In the genomic region with DNA sequence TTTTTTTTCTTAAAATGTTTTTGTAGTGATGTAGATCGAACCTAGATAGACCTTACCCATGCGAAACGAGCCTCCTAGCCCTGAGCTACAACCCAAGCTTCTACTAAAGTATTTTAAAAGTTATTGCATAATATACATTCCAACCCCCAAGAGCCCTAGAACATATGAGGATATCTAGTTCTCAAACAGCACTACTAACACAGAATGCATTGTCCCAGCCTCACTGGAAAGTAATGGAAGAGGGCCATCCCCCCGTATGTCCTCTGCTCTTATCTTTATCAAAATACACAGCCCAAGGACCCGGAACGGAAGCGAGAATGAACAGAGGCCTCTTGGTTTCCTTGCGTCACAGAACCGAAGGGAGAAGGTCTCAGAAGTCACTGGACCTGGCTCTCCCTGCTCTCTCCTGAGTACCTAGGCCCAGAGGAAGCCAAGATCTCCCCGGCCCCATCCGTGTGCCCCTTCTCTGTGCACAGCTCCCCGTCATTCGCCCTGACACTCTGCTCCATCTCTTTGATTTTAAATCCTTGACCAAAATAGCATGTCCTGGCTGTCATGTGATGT, we compare ENCODE assay signal across 25 mouse cellular contexts.
DNase-seq lines count a peak whose midpoint lies in the region; ATAC-seq and TF ChIP-seq lines count a peak whose summit lies in the region.
"Had no signal": no experiment of that assay in that cellular context is flagged by ENCODE, and none has a peak within 500 bp of the region (broad histone marks: within the 10 kb centered on the region; RNA-seq: fewer than 3 reads in every experiment).

No protein-coding gene starts in this region.

- 37% methylated on average over 13 of the region's 13 CpGs for WGBS in heart, embryonic 11.5 days (ENCODE audit: insufficient replicate concordance)
- WGBS in heart, adult 2 months = 42% methylated on average over 13 of the region's 13 CpGs
- 44% methylated on average over 13 of the region's 13 CpGs for WGBS in liver, postnatal 0 days (ENCODE audit: insufficient replicate concordance)
- 60% methylated on average over 13 of the region's 13 CpGs for WGBS in liver, embryonic 11.5 days

- no peaks in the 10 kb centered on the region for H3K9me3 ChIP-seq in heart, embryonic 11.5 days (replicated peaks; ENCODE audit: control insufficient read depth, low read length)
- H3K9me3 ChIP-seq in liver, postnatal 0 days (ENCODE audit: low read length) = no peaks in the 10 kb centered on the region
- no peaks in the 10 kb centered on the region for H3K9me3 ChIP-seq in liver, embryonic 11.5 days (ENCODE audit: control insufficient read depth, low read length)
- H3K9me3 ChIP-seq: embryonic facial prominence, embryonic 10.5 days; forebrain, embryonic 15.5 days; hindbrain, embryonic 10.5 days; intestine, embryonic 15.5 days; midbrain, embryonic 13.5 days had no signal

- intact Hi-C loops in heart, adult 2 months (cut with DNase I) = no loop called here

- no peak for ATAC-seq in heart, embryonic 11.5 days (replicated peaks; ENCODE audit: insufficient number of reproducible peaks, low FRiP score, low TSS enrichment)
- no peak for ATAC-seq in liver, postnatal 0 days
- ATAC-seq in liver, embryonic 11.5 days (replicated peaks; ENCODE audit: low FRiP score) = no peak
- ATAC-seq: CD4-positive, CD25-positive, alpha-beta regulatory T cell, adult 4 months; forebrain, embryonic 15.5 days; hindbrain, embryonic 16.5 days; intestine, embryonic 15.5 days; midbrain, embryonic 13.5 days had no signal

- H3K27me3 ChIP-seq in heart, embryonic 11.5 days (ENCODE audit: control insufficient read depth, insufficient read depth, low read length) = no peaks in the 10 kb centered on the region
- H3K27me3 ChIP-seq in heart, adult 2 months (ENCODE audit: control insufficient read depth, insufficient read depth, low read length) = no peaks in the 10 kb centered on the region
- no peaks in the 10 kb centered on the region for H3K27me3 ChIP-seq in liver, postnatal 0 days (ENCODE audit: insufficient read depth, low read length)
- H3K27me3 ChIP-seq in liver, embryonic 11.5 days (replicated peaks; ENCODE audit: control insufficient read depth, insufficient read depth, low read length) = no peaks in the 10 kb centered on the region
- no peaks in the 10 kb centered on the region for H3K27me3 ChIP-seq in testis, adult 2 months (ENCODE audit: control insufficient read depth, insufficient read depth, low read length)
- H3K27me3 ChIP-seq: forebrain, embryonic 15.5 days; intestine, embryonic 15.5 days had no signal

- no peak for TF ChIP-seq POLR2A in heart, adult 2 months (IDR thresholded peaks at IDR 0.05; ENCODE audit: insufficient read depth, low read depth, low read length)
- TF ChIP-seq POLR2A in testis, adult 2 months (IDR thresholded peaks at IDR 0.05; ENCODE audit: control insufficient read depth, low read depth, low read length) = no peak

- H3K4me1 ChIP-seq in heart, embryonic 11.5 days (ENCODE audit: control insufficient read depth, insufficient read depth, low read length) = peaks cover 11% of the 10 kb centered on the region
- H3K4me1 ChIP-seq in heart, adult 2 months (ENCODE audit: control insufficient read depth, insufficient read depth, low read length) = peaks cover 1% of the 10 kb centered on the region; the same call in 1 of the 2 replicates
- no peaks in the 10 kb centered on the region for H3K4me1 ChIP-seq in liver, postnatal 0 days (ENCODE audit: insufficient read depth)
- peaks cover 3% of the 10 kb centered on the region; the same call in 1 of the 2 replicates for H3K4me1 ChIP-seq in liver, embryonic 11.5 days (replicated peaks; ENCODE audit: control insufficient read depth, insufficient read depth, low read length)
- peaks cover 2% of the 10 kb centered on the region; the same call in 1 of the 2 replicates for H3K4me1 ChIP-seq in testis, adult 2 months (ENCODE audit: control insufficient read depth, insufficient read depth, low read length)
- H3K4me1 ChIP-seq: intestine, embryonic 15.5 days; midbrain, embryonic 13.5 days had no signal

- peak overlapping the region; percentile 27; the same call in 1 of the 2 replicates for H3K4me2 ChIP-seq in heart, embryonic 11.5 days
- no peak overlapping the region for H3K4me2 ChIP-seq in liver, postnatal 0 days (ENCODE audit: low read depth, low read length)
- H3K4me2 ChIP-seq in liver, embryonic 11.5 days = no peak overlapping the region
- H3K4me2 ChIP-seq: forebrain, embryonic 15.5 days; intestine, embryonic 15.5 days; midbrain, embryonic 13.5 days had no signal

- H3K4me3 ChIP-seq in heart, embryonic 11.5 days (ENCODE audit: low read depth, low read length) = no peak overlapping the region
- no peak overlapping the region for H3K4me3 ChIP-seq in heart, adult 2 months
- H3K4me3 ChIP-seq in liver, postnatal 0 days (ENCODE audit: low read depth, low read length) = no peak overlapping the region
- no peak overlapping the region for H3K4me3 ChIP-seq in liver, embryonic 11.5 days (ENCODE audit: low read depth, low read length)
- H3K4me3 ChIP-seq in testis, adult 2 months (ENCODE audit: control insufficient read depth, low read depth, low read length) = no peak overlapping the region
- H3K4me3 ChIP-seq: embryonic facial prominence, embryonic 10.5 days; forebrain, embryonic 15.5 days; hindbrain, embryonic 10.5 days; intestine, embryonic 15.5 days; megakaryocyte, embryonic 14.5 days; midbrain, embryonic 13.5 days had no signal

- no peaks in the 10 kb centered on the region for H3K36me3 ChIP-seq in heart, embryonic 11.5 days (ENCODE audit: control insufficient read depth, insufficient read depth, low read length)
- H3K36me3 ChIP-seq in heart, adult 2 months (ENCODE audit: control insufficient read depth, insufficient read depth, low read length) = no peaks in the 10 kb centered on the region
- H3K36me3 ChIP-seq in liver, postnatal 0 days (replicated peaks; ENCODE audit: insufficient read depth, low read length) = no peaks in the 10 kb centered on the region
- no peaks in the 10 kb centered on the region for H3K36me3 ChIP-seq in liver, embryonic 11.5 days (ENCODE audit: control insufficient read depth, insufficient read depth, low read length)
- H3K36me3 ChIP-seq in testis, adult 2 months (ENCODE audit: control insufficient read depth, insufficient read depth, low read length) = no peaks in the 10 kb centered on the region
- H3K36me3 ChIP-seq: embryonic facial prominence, embryonic 10.5 days; forebrain, embryonic 15.5 days; hindbrain, embryonic 10.5 days; intestine, embryonic 15.5 days; midbrain, embryonic 13.5 days had no signal

- no peaks in the 10 kb centered on the region for H3K79me2 ChIP-seq in heart, adult 2 months (replicated peaks; ENCODE audit: control insufficient read depth, insufficient read depth, low read length)

- no peak for DNase-seq in heart, adult 2 months
- DNase-seq in liver, postnatal 0 days = no peak
- no peak for DNase-seq in liver, embryonic 11.5 days (ENCODE audit: low spot score)
- no peak for DNase-seq in testis, postnatal 14 days (ENCODE audit: low spot score)
- no peak for DNase-seq in MN1 (ENCODE audit: low spot score)
- DNase-seq in spleen, postnatal 4 days (ENCODE audit: low spot score in 2 of 2) = no peak
- DNase-seq: cerebellum, adult 9-10 months; gastrocnemius, postnatal 10 days; kidney, adult 8-10 months; kidney, postnatal 10 days; left cerebral cortex, postnatal 4 days; liver; right cerebral cortex, postnatal 25 days; spleen, adult 18-20 months; thymus, postnatal 25 days had no signal

- TF ChIP-seq EP300 in heart, adult 2 months (IDR thresholded peaks at IDR 0.05; ENCODE audit: insufficient read depth, low read depth, low read length) = no peak
- peak; percentile 33; the same call in 1 of the 2 replicates for TF ChIP-seq EP300 in liver, postnatal 0 days (IDR thresholded peaks at IDR 0.05; ENCODE audit: low read depth)

- no peak overlapping the region for H3K9ac ChIP-seq in heart, embryonic 11.5 days (ENCODE audit: low read depth, low read length)
- H3K9ac ChIP-seq in heart, adult 2 months (ENCODE audit: low read depth, low read length) = no peak overlapping the region
- H3K9ac ChIP-seq in liver, postnatal 0 days (replicated peaks) = no peak overlapping the region
- H3K9ac ChIP-seq in liver, embryonic 11.5 days (ENCODE audit: low read depth, low read length) = no peak overlapping the region
- H3K9ac ChIP-seq: forebrain, embryonic 15.5 days; intestine, embryonic 15.5 days; midbrain, embryonic 13.5 days had no signal

- TF ChIP-seq CTCF in heart, adult 2 months (IDR thresholded peaks at IDR 0.05) = no peak
- TF ChIP-seq CTCF in liver, postnatal 0 days (IDR thresholded peaks at IDR 0.05; ENCODE audit: low read depth) = no peak
- no peak for TF ChIP-seq CTCF in testis, adult 2 months (IDR thresholded peaks at IDR 0.05; ENCODE audit: control insufficient read depth, insufficient read depth, insufficient replicate concordance, low read depth, low read length)

- H3K27ac ChIP-seq in heart, embryonic 11.5 days (ENCODE audit: low read depth, low read length) = peak overlapping the region; percentile 35; the same call in 1 of the 2 replicates
- no peak overlapping the region for H3K27ac ChIP-seq in heart, adult 2 months
- H3K27ac ChIP-seq in liver, postnatal 0 days (ENCODE audit: low read depth) = no peak overlapping the region
- H3K27ac ChIP-seq in liver, embryonic 11.5 days (ENCODE audit: low read depth, low read length) = no peak overlapping the region
- peak overlapping the region; percentile 78 for H3K27ac ChIP-seq in testis, adult 2 months (ENCODE audit: control insufficient read depth, insufficient read depth, low read depth, low read length)
- H3K27ac ChIP-seq: embryonic facial prominence, embryonic 10.5 days; forebrain, embryonic 15.5 days; hindbrain, embryonic 10.5 days; intestine, embryonic 15.5 days; midbrain, embryonic 13.5 days had no signal

Comparison
In these comparisons a context has a peak if more than half of its experiments do, and no peak if none do; other contexts are left out.
1. H3K27ac ChIP-seq: peak in heart, embryonic 11.5 days (single experiment) and testis, adult 2 months (single experiment); none in heart, adult 2 months (single experiment), liver, postnatal 0 days (single experiment) and liver, embryonic 11.5 days (single experiment).